In the genomic region with DNA sequence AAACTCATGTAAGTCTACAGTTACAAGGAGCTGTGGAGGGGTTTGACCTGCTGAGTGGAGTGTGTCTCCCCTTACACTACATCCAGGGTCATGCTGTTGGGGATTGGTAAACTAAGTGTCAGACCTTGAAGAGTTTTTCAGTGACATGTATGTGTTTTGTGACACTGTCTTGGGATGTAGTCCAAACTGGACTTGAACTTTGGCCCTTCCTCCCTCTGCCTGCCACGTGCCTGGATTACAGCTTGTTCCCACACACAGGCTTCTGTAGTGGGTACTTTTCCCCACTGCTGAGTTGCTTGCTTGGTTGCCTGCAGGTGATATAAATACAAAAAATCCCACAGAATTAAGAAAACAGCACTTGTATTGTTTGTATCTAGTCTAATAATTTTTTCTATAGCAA, we compare ENCODE assay signal across 22 mouse cellular contexts. TPM values are rescaled to one million over a fixed set of nuclear protein-coding genes. Genes with fewer than 3 reads are reported as not detected.
DNase-seq lines count a peak whose midpoint lies in the region; ATAC-seq and TF ChIP-seq lines count a peak whose summit lies in the region.
"Had no signal": no experiment of that assay in that cellular context is flagged by ENCODE, and none has a peak within 500 bp of the region (broad histone marks: within the 10 kb centered on the region; RNA-seq: fewer than 3 reads in every experiment).

No protein-coding gene starts in this region.

- H3K27me3 ChIP-seq in kidney, embryonic 15.5 days = no peaks in the 10 kb centered on the region
- no peaks in the 10 kb centered on the region for H3K27me3 ChIP-seq in kidney, postnatal 0 days (ENCODE audit: insufficient read depth, low read length)
- H3K27me3 ChIP-seq: embryonic facial prominence, embryonic 12.5 days; forebrain, embryonic 15.5 days; hindbrain, embryonic 12.5 days; stomach, embryonic 15.5 days had no signal

- H3K9me3 ChIP-seq in kidney, embryonic 15.5 days (replicated peaks) = no peaks in the 10 kb centered on the region
- H3K9me3 ChIP-seq in kidney, postnatal 0 days (replicated peaks; ENCODE audit: low read length) = no peaks in the 10 kb centered on the region
- H3K9me3 ChIP-seq: embryonic facial prominence, embryonic 12.5 days; forebrain, embryonic 15.5 days; heart, embryonic 10.5 days; hindbrain, embryonic 12.5 days; stomach, embryonic 15.5 days had no signal

- no peak overlapping the region for H3K4me2 ChIP-seq in kidney, embryonic 15.5 days
- no peak overlapping the region for H3K4me2 ChIP-seq in kidney, postnatal 0 days (ENCODE audit: low read length)
- H3K4me2 ChIP-seq: embryonic facial prominence, embryonic 12.5 days; forebrain, embryonic 15.5 days; hindbrain, embryonic 12.5 days; stomach, embryonic 15.5 days had no signal

- no peak for ATAC-seq in kidney, embryonic 15.5 days (replicated peaks; ENCODE audit: low FRiP score)
- ATAC-seq in kidney, postnatal 0 days (replicated peaks; ENCODE audit: low FRiP score, low read depth) = peak; percentile 29; the same call in 1 of the 2 replicates
- ATAC-seq: forebrain, embryonic 15.5 days had no signal

- no peak overlapping the region for H3K9ac ChIP-seq in kidney, embryonic 15.5 days
- H3K9ac ChIP-seq in kidney, postnatal 0 days (ENCODE audit: low read depth, low read length) = no peak overlapping the region
- H3K9ac ChIP-seq: embryonic facial prominence, embryonic 12.5 days; forebrain, embryonic 15.5 days; hindbrain, embryonic 12.5 days; stomach, embryonic 15.5 days had no signal

- H3K4me1 ChIP-seq in kidney, embryonic 15.5 days = no peaks in the 10 kb centered on the region
- H3K4me1 ChIP-seq in kidney, postnatal 0 days (replicated peaks; ENCODE audit: insufficient read depth, low read length) = no peaks in the 10 kb centered on the region
- H3K4me1 ChIP-seq: embryonic facial prominence, embryonic 12.5 days; forebrain, embryonic 15.5 days; heart, embryonic 10.5 days; hindbrain, embryonic 12.5 days; midbrain, embryonic 10.5 days; stomach, embryonic 15.5 days had no signal

- peaks cover 93% of the 10 kb centered on the region for H3K36me3 ChIP-seq in kidney, embryonic 15.5 days
- peaks cover 60% of the 10 kb centered on the region for H3K36me3 ChIP-seq in kidney, postnatal 0 days (ENCODE audit: insufficient read depth, low read length)

- intact Hi-C loops in gastrocnemius, postnatal 36 days (cut with DNase I) = no loop called here

- WGBS in kidney, embryonic 15.5 days = 57% methylated on average over 1 of the region's 1 CpGs
- WGBS in kidney, postnatal 0 days = 43% methylated on average over 1 of the region's 1 CpGs

- H3K27ac ChIP-seq in kidney, embryonic 15.5 days = no peak overlapping the region
- H3K27ac ChIP-seq in kidney, postnatal 0 days = no peak overlapping the region
- H3K27ac ChIP-seq: embryonic facial prominence, embryonic 12.5 days; forebrain, embryonic 15.5 days; heart, embryonic 10.5 days; hindbrain, embryonic 12.5 days; left cerebral cortex, adult 2 months; macrophage; midbrain, embryonic 10.5 days; stomach, embryonic 15.5 days had no signal

- no peak overlapping the region for H3K4me3 ChIP-seq in kidney, embryonic 15.5 days (replicated peaks)
- no peak overlapping the region for H3K4me3 ChIP-seq in kidney, postnatal 0 days (replicated peaks; ENCODE audit: low read depth, low read length)
- H3K4me3 ChIP-seq: embryonic facial prominence, embryonic 12.5 days; erythroblast, embryonic 14.5 days; forebrain, embryonic 15.5 days; heart, embryonic 10.5 days; hindbrain, embryonic 12.5 days; left cerebral cortex, adult 2 months; midbrain, embryonic 10.5 days; stomach, embryonic 15.5 days had no signal

- TF ChIP-seq CTCF in kidney, postnatal 0 days (IDR thresholded peaks at IDR 0.05; ENCODE audit: low read depth) = no peak

- DNase-seq in adrenal gland, adult 2 months = peak; percentile 41
- no peak for DNase-seq in adrenal gland, adult 18-20 months (ENCODE audit: low spot score in 2 of 2)
- peak; percentile 68 to 80 for DNase-seq in kidney, adult 8-10 months
- peak; percentile 80 for DNase-seq in adipocyte (ENCODE audit: low spot score)
- DNase-seq in kidney, postnatal 0 days (ENCODE audit: low spot score) = no peak
- no peak for DNase-seq in gastrocnemius, postnatal 36 days
- no peak for DNase-seq in left cerebral cortex, adult 9 months (ENCODE audit: low spot score in 2 of 2)
- DNase-seq: cerebellum, adult 11 months; cerebellum, postnatal 10 days; heart, postnatal 10 days; lung, adult 18-20 months; right cerebral cortex, postnatal 25 days had no signal

RNA-seq across cellular contexts. Expression of a gene that starts 31.7 kb away (rescaled TPM):
- total RNA-seq in adrenal gland, adult 2 months (2021) = 100 to 1,000 TPM; 208 to 242 TPM
- 12.5 and 14.8 TPM in 2 replicates for polyA plus RNA-seq in adrenal gland, adult 2 months (2012; rRNA removed)
- total RNA-seq in adrenal gland, adult 18-20 months (2021) = 100 to 1,000 TPM; 230 to 239 TPM
- 405 and 435 TPM in 2 replicates for polyA plus RNA-seq in kidney, embryonic 15.5 days (2015; fragmentation: Nextera tagmentation; extraction: Ambion mirVana)
- 415 and 419 TPM in 2 replicates for polyA plus RNA-seq in kidney, postnatal 0 days (2015; fragmentation: Nextera tagmentation; extraction: Ambion mirVana)
- 100 to 1,000 TPM; 147 to 163 TPM for total RNA-seq in gastrocnemius, postnatal 36 days (2021)

Comparison
In these comparisons a context has a peak if more than half of its experiments do, and no peak if none do; other contexts are left out.
1. DNase-seq: peak in adrenal gland, adult 2 months (single experiment), kidney, adult 8-10 months (2 of 2) and adipocyte (single experiment); none in adrenal gland, adult 18-20 months (0 of 2), kidney, postnatal 0 days (single experiment), gastrocnemius, postnatal 36 days (0 of 2) and left cerebral cortex, adult 9 months (0 of 2).